Mouse (Mus musculus): ENCODE measurements around the gene Rnf10.

DNA sequence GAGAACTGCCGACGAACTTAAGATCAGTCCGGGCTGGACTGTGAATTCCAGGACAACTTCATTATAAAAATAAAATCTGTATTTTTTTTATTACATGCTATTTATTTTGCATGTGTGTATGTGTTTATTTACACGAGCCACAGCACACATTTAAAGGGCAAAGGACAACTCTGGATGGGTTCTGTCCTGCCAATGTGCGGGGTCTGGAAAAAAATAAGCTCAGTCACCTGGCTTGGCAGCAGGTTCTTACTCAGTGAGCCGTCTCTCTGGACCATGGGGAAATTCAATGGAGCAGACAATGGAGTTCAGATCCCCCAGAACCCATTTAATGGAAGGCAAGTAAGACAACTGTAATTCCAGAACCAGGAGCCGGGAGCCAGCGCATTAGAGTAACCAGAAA, 11.6 kb downstream of the Rnf10 start:
- TF ChIP-seq CTCF (IDR thresholded peaks at IDR 0.05) (no peak), EP300 (IDR thresholded peaks at IDR 0.05) (no peak)

All from lung, postnatal 0 days (tissue).